Comparison of ENCODE assay signal across 7 mouse cellular contexts in genomic region chr6:87849780-87850154, GRCm38 (mm10). TPM values are rescaled to one million over a fixed set of nuclear protein-coding genes. Genes with fewer than 3 reads are reported as not detected.
DNase-seq lines count a peak whose midpoint lies in the region; ATAC-seq lines count a peak whose summit lies in the region.

No protein-coding gene starts in this region.

- ATAC-seq in embryonic facial prominence, embryonic 12.5 days (ENCODE audit: insufficient number of reproducible peaks, insufficient read depth, low FRiP score, low TSS enrichment), result no peak
- no peak for ATAC-seq in limb, embryonic 11.5 days (ENCODE audit: insufficient number of reproducible peaks, low FRiP score, low TSS enrichment, low read depth)
- no peak for ATAC-seq in neural tube, embryonic 11.5 days (ENCODE audit: insufficient read depth, low FRiP score, low TSS enrichment)

- WGBS in embryonic facial prominence, embryonic 12.5 days, result under 1% methylated on average over 8 of the region's 8 CpGs
- under 1% methylated on average over 8 of the region's 8 CpGs for WGBS in limb, embryonic 11.5 days
- WGBS in neural tube, embryonic 11.5 days, result under 1% methylated on average over 8 of the region's 8 CpGs

- H3K27ac ChIP-seq in embryonic facial prominence, embryonic 12.5 days, result peak overlapping the region; percentile 96
- peak overlapping the region; percentile 75 for H3K27ac ChIP-seq in limb, embryonic 11.5 days (replicated peaks; ENCODE audit: low read depth, low read length)
- H3K27ac ChIP-seq in neural tube, embryonic 11.5 days (ENCODE audit: low read depth, low read length), result no peak overlapping the region

- H3K4me2 ChIP-seq in embryonic facial prominence, embryonic 12.5 days (replicated peaks), result peak overlapping the region; percentile 74
- peak overlapping the region; percentile 78 for H3K4me2 ChIP-seq in limb, embryonic 11.5 days (ENCODE audit: low read depth, severe bottlenecking)
- peak overlapping the region; percentile 77 for H3K4me2 ChIP-seq in neural tube, embryonic 11.5 days (ENCODE audit: low read depth)

- peaks cover 24% of the 10 kb centered on the region for H3K4me1 ChIP-seq in embryonic facial prominence, embryonic 12.5 days
- H3K4me1 ChIP-seq in limb, embryonic 11.5 days (ENCODE audit: control insufficient read depth, insufficient read depth, low read length), result 0 out of 2 replicates have a peak, but pooled peaks cover 7% of the 10 kb centered on the region
- peaks cover 7% of the 10 kb centered on the region; the same call in 1 of the 2 replicates for H3K4me1 ChIP-seq in neural tube, embryonic 11.5 days (ENCODE audit: control insufficient read depth, insufficient read depth, low read length)

- H3K9ac ChIP-seq in embryonic facial prominence, embryonic 12.5 days, result peak overlapping the region; percentile 100
- peak overlapping the region; percentile 99 for H3K9ac ChIP-seq in limb, embryonic 11.5 days (ENCODE audit: low read length)
- H3K9ac ChIP-seq in neural tube, embryonic 11.5 days (ENCODE audit: low read length), result peak overlapping the region; percentile 99

- H3K36me3 ChIP-seq in embryonic facial prominence, embryonic 12.5 days, result peaks cover 20% of the 10 kb centered on the region
- peaks cover 10% of the 10 kb centered on the region for H3K36me3 ChIP-seq in limb, embryonic 11.5 days (ENCODE audit: control insufficient read depth, insufficient read depth, low read length)
- peaks cover 2% of the 10 kb centered on the region for H3K36me3 ChIP-seq in neural tube, embryonic 11.5 days (ENCODE audit: control insufficient read depth, insufficient read depth, low read length)

- peak; percentile 32 for DNase-seq in 3134 (ENCODE audit: extremely low read depth, insufficient read length, low spot score)
- DNase-seq in 3T3-L1 (ENCODE audit: low read depth, low spot score), result peak; percentile 72
- peak; percentile 61 for DNase-seq in limb, embryonic 11.5 days (ENCODE audit: low spot score)
- DNase-seq in neural tube, embryonic 11.5 days (ENCODE audit: low spot score), result peak; percentile 14
- no peak for DNase-seq in urinary bladder, postnatal 36 days (ENCODE audit: low spot score in 2 of 2)
- no peak for DNase-seq in adrenal gland, adult 8-10 months

- no peaks in the 10 kb centered on the region for H3K9me3 ChIP-seq in embryonic facial prominence, embryonic 12.5 days
- H3K9me3 ChIP-seq in limb, embryonic 11.5 days (ENCODE audit: control insufficient read depth, low read length), result no peaks in the 10 kb centered on the region
- H3K9me3 ChIP-seq in neural tube, embryonic 11.5 days (ENCODE audit: control insufficient read depth, low read length), result no peaks in the 10 kb centered on the region

- peak overlapping the region; percentile 100 for H3K4me3 ChIP-seq in embryonic facial prominence, embryonic 12.5 days
- H3K4me3 ChIP-seq in limb, embryonic 11.5 days (ENCODE audit: low read depth, low read length), result peak overlapping the region; percentile 97
- H3K4me3 ChIP-seq in neural tube, embryonic 11.5 days (ENCODE audit: low read depth, low read length), result peak overlapping the region; percentile 100

- H3K27me3 ChIP-seq in embryonic facial prominence, embryonic 12.5 days, result no peaks in the 10 kb centered on the region
- no peaks in the 10 kb centered on the region for H3K27me3 ChIP-seq in limb, embryonic 11.5 days (ENCODE audit: control insufficient read depth, insufficient read depth, low read length)
- no peaks in the 10 kb centered on the region for H3K27me3 ChIP-seq in neural tube, embryonic 11.5 days (ENCODE audit: control insufficient read depth, insufficient read depth, low read length)

RNA-seq across cellular contexts. Expression of gene Cnbp, which starts 1.1 kb away (rescaled TPM):
- polyA plus RNA-seq in embryonic facial prominence, embryonic 12.5 days (2016; fragmentation: Nextera tagmentation; extraction: Ambion mirVana), result 1,060 and 1,087 TPM in 2 replicates
- polyA plus RNA-seq in limb, embryonic 11.5 days (2014; fragmentation: Nextera tagmentation; extraction: Ambion mirVana), result 1,357 and 1,371 TPM in 2 replicates
- 1,129 and 1,155 TPM in 2 replicates for polyA plus RNA-seq in neural tube, embryonic 11.5 days (2014; fragmentation: Nextera tagmentation; extraction: Ambion mirVana)
- 100 to 1,000 TPM; 400 to 426 (median 421) TPM for total RNA-seq in adrenal gland, adult 8-10 months (2022)

RNA-seq across cellular contexts. Expression of gene Isy1, which starts 11.2 kb away (rescaled TPM):
- polyA plus RNA-seq in embryonic facial prominence, embryonic 12.5 days (2016; fragmentation: Nextera tagmentation; extraction: Ambion mirVana), result 55.1 and 60.5 TPM in 2 replicates
- polyA plus RNA-seq in limb, embryonic 11.5 days (2014; fragmentation: Nextera tagmentation; extraction: Ambion mirVana), result 73.0 and 76.2 TPM in 2 replicates
- polyA plus RNA-seq in neural tube, embryonic 11.5 days (2014; fragmentation: Nextera tagmentation; extraction: Ambion mirVana), result 45.6 and 59.3 TPM in 2 replicates
- 10 to 100 TPM; 37.3 to 60.0 (median 46.5) TPM for total RNA-seq in adrenal gland, adult 8-10 months (2022)

RNA-seq across cellular contexts. Expression of gene Gm45140, which starts 14.2 kb away (rescaled TPM):
- polyA plus RNA-seq in embryonic facial prominence, embryonic 12.5 days (2016; fragmentation: Nextera tagmentation; extraction: Ambion mirVana), result 3.9 and 4.2 TPM in 2 replicates
- polyA plus RNA-seq in limb, embryonic 11.5 days (2014; fragmentation: Nextera tagmentation; extraction: Ambion mirVana), result 2.8 and 3.5 TPM in 2 replicates
- 2.7 and 4.6 TPM in 2 replicates for polyA plus RNA-seq in neural tube, embryonic 11.5 days (2014; fragmentation: Nextera tagmentation; extraction: Ambion mirVana)
- total RNA-seq in adrenal gland, adult 8-10 months (2022), result 1 to 10 TPM; 2.5 to 5.2 (median 3.2) TPM

RNA-seq across cellular contexts. Expression of gene Rab43, which starts 37.8 kb away (rescaled TPM):
- 10.8 and 12.0 TPM in 2 replicates for polyA plus RNA-seq in embryonic facial prominence, embryonic 12.5 days (2016; fragmentation: Nextera tagmentation; extraction: Ambion mirVana)
- polyA plus RNA-seq in limb, embryonic 11.5 days (2014; fragmentation: Nextera tagmentation; extraction: Ambion mirVana), result 6.9 and 7.5 TPM in 2 replicates
- polyA plus RNA-seq in neural tube, embryonic 11.5 days (2014; fragmentation: Nextera tagmentation; extraction: Ambion mirVana), result 7.9 and 8.4 TPM in 2 replicates
- 10 to 100 TPM; 34.0 to 40.1 (median 36.5) TPM for total RNA-seq in adrenal gland, adult 8-10 months (2022)

RNA-seq across cellular contexts. Expression of gene Copg1, which starts 37.8 kb away (rescaled TPM):
- polyA plus RNA-seq in embryonic facial prominence, embryonic 12.5 days (2016; fragmentation: Nextera tagmentation; extraction: Ambion mirVana), result 176 and 177 TPM in 2 replicates
- 150 and 163 TPM in 2 replicates for polyA plus RNA-seq in limb, embryonic 11.5 days (2014; fragmentation: Nextera tagmentation; extraction: Ambion mirVana)
- polyA plus RNA-seq in neural tube, embryonic 11.5 days (2014; fragmentation: Nextera tagmentation; extraction: Ambion mirVana), result 156 and 169 TPM in 2 replicates
- 100 to 1,000 TPM; 109 to 141 (median 130) TPM for total RNA-seq in adrenal gland, adult 8-10 months (2022)

Comparison
In these comparisons a context has a peak if more than half of its experiments do, and no peak if none do; other contexts are left out.
1. DNase-seq: peak in 3134 (single experiment), 3T3-L1 (single experiment), limb, embryonic 11.5 days (single experiment) and neural tube, embryonic 11.5 days (single experiment); none in urinary bladder, postnatal 36 days (0 of 2) and adrenal gland, adult 8-10 months (single experiment).
2. Peak in every context shown above with its lines, with median percentiles within 50 percentile points of each other: H3K4me2 ChIP-seq, H3K4me3 ChIP-seq and H3K9ac ChIP-seq.